Mouse (Mus musculus) thymus, adult 2 months (tissue): ENCODE results near the gene Cpm. TPM values are rescaled to one million over a fixed set of nuclear protein-coding genes. Genes with fewer than 3 reads are reported as not detected.

Source experiments
- DNase-seq: peaks from one replicate; pipeline ENCODE4 v3.0.0; 2021
- H3K27ac ChIP-seq: fragments of 200-500 bp; 2 replicates; pipeline ENCODE4 v1.5.1; 2012; ENCODE audit warnings: low read length, control low read depth; ENCODE audit not compliant: control insufficient read depth, insufficient read depth
- H3K27me3 ChIP-seq: fragments of 200-500 bp; 2 replicates; pipeline ENCODE4 v1.6.1; 2012; ENCODE audit warnings: mild to moderate bottlenecking, low read length, moderate library complexity, mixed read lengths; ENCODE audit not compliant: control insufficient read depth, insufficient read depth
- H3K36me3 ChIP-seq: fragments of 200-500 bp; 2 replicates; pipeline ENCODE4 v1.6.1; 2012; ENCODE audit warnings: mild to moderate bottlenecking, low read length, moderate library complexity; ENCODE audit not compliant: control insufficient read depth, insufficient read depth
- H3K4me1 ChIP-seq: fragments of 200-500 bp; replicated peaks from 2 replicates; pipeline ENCODE4 v1.6.1; 2012; ENCODE audit warnings: low read length; ENCODE audit not compliant: control insufficient read depth, insufficient read depth
- H3K4me3 ChIP-seq: fragments of 200-500 bp; 2 replicates; pipeline ENCODE4 v1.5.1; 2012; ENCODE audit warnings: mild to moderate bottlenecking, low read length, control low read depth, moderate library complexity; ENCODE audit not compliant: control insufficient read depth, insufficient read depth
- CTCF ChIP-seq: fragments of 200-500 bp; IDR thresholded peaks from 2 replicates; pipeline ENCODE4 v1.5.1; 2012; ENCODE audit warnings: mild to moderate bottlenecking, control low read depth, low read length, moderate library complexity, borderline replicate concordance; ENCODE audit not compliant: control insufficient read depth, poor library complexity, insufficient read depth; ENCODE audit errors: extremely low read depth
- POLR2A ChIP-seq: fragments of 200-500 bp; IDR thresholded peaks from 2 replicates; pipeline ENCODE4 v1.6.1; 2012; ENCODE audit warnings: mild to moderate bottlenecking, low read length, control low read depth, moderate library complexity; ENCODE audit not compliant: control insufficient read depth, poor library complexity, insufficient read depth; ENCODE audit errors: extremely low read depth
- WGBS: fragments of 180-500 bp; shearing (Covaris S2); methylation state at CpG from one replicate; pipeline ENCODE4 v1.1.7; 2018; 5-methylcytosine and 5-hydroxymethylcytosine counted together
- polyA plus RNA-seq: library from polyadenylated mRNA; depleted of rRNA; stranded (reverse); fragments of >200 nt; gene quantifications from 2 replicates; pipeline ENCODE4 v1.2.3, GENCODE M21; 2012

Cpm gene
- polyA plus RNA-seq, 1 experiment: 3.2 TPM

- TF ChIP-seq CTCF: no peak
- TF ChIP-seq POLR2A: no peak
- no peak overlapping the region for H3K4me3 ChIP-seq
- WGBS: 95% methylated on average over 3 of the region's 3 CpGs
- no peak overlapping the region for H3K27ac ChIP-seq
- H3K36me3 ChIP-seq: no peaks in the 10 kb centered on the region
- no peaks in the 10 kb centered on the region for H3K4me1 ChIP-seq
- H3K27me3 ChIP-seq: no peaks in the 10 kb centered on the region
- DNase-seq: no peak
Measured at GRCm38 (mm10) chr10:117617568-117618345, 11.5 kb upstream of the Cpm start.

- Histone ChIP-seq H3K27ac (no peak overlapping the region), H3K4me3 (no peak overlapping the region), H3K36me3 (no peaks in the 10 kb centered on the region), H3K27me3 (no peaks in the 10 kb centered on the region), H3K4me1 (no peaks in the 10 kb centered on the region)
- DNase-seq: no peak
- TF ChIP-seq CTCF (no peak), POLR2A (no peak)
- 96% methylated on average over 27 of the region's 27 CpGs for WGBS
Measured at GRCm38 (mm10) chr10:117619041-117619861, 10.0 kb upstream of the Cpm start.

- no peak for DNase-seq
- no peaks in the 10 kb centered on the region for H3K4me1 ChIP-seq
- no peak overlapping the region for H3K27ac ChIP-seq
- WGBS: 96% methylated on average over 2 of the region's 2 CpGs
- no peak for TF ChIP-seq CTCF
- no peak for TF ChIP-seq POLR2A
- H3K27me3 ChIP-seq: no peaks in the 10 kb centered on the region
- no peak overlapping the region for H3K4me3 ChIP-seq
- no peaks in the 10 kb centered on the region for H3K36me3 ChIP-seq
Measured at GRCm38 (mm10) chr10:117619862-117620179, 9.5 kb upstream of the Cpm start.

GRCm38 (mm10) chr10:117620530-117620929 is 8.8 kb upstream of the Cpm start:
- Histone ChIP-seq H3K27ac (no peak overlapping the region), H3K4me3 (no peak overlapping the region), H3K4me1 (no peaks in the 10 kb centered on the region), H3K27me3 (no peaks in the 10 kb centered on the region), H3K36me3 (no peaks in the 10 kb centered on the region)
- WGBS: 97% methylated on average over 4 of the region's 4 CpGs
- TF ChIP-seq POLR2A (no peak), CTCF (no peak)
- DNase-seq: no peak

GRCm38 (mm10) chr10:117620934-117621501 is 8.3 kb upstream of the Cpm start:
- Histone ChIP-seq H3K27ac (no peak overlapping the region), H3K4me3 (no peak overlapping the region), H3K27me3 (no peaks in the 10 kb centered on the region), H3K36me3 (no peaks in the 10 kb centered on the region), H3K4me1 (no peaks in the 10 kb centered on the region)
- 84% methylated on average over 3 of the region's 3 CpGs for WGBS
- no peak for DNase-seq
- no peak for TF ChIP-seq CTCF
- no peak for TF ChIP-seq POLR2A
